Mouse (Mus musculus) ZHBTc4 (cell line): ENCODE results near the gene Esr1.

Experiments
- DNase-seq: peaks from one replicate; pipeline ENCODE4 v3.0.0-alpha.2; 2011; ENCODE audit warnings: low read depth, low spot score

Gene Esr1

DNA sequence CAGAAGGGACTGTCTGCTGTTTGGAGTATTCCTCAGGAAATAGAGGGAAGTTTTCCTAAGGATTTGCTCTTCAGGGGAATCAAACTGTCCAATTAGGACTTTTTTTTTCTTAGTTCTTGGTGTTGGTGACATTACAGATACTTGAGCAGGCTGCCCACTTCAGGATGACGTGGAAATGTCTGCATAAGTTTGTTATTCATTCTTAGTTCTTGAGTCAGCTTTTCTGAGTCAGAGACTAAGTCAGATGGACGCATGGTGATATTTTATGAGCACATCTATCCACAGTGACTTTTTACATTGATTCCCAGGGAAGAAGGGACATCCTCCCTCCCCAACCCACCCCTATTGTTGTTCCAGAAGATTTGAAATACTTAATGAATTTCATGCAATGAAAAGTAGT, 372.5 kb downstream of the Esr1 start:
- no peak for DNase-seq

DNA sequence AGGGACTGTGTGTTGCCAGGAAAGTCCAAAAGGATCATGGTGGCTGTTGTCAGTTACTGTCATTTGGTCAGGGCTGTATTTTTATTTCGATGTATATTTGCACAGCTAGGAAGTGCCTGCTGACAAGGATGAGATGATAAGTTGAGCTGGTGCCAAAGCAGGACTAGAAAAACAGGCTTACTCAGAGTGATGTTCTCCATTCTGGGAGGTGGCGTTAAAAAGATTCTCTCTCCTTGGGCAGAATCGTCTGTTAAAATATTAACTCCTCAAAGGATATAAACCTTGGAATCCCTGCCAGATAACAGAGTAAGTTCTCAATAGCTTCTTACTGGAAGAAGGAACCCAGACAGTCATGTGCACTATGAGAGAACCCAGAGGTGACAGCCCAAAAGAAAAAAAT, 382.4 kb downstream of the Esr1 start:
- no peak for DNase-seq

GRCm38 (mm10) chr10:4996592-4996991, 385.2 kb downstream of the Esr1 start:
- DNase-seq = no peak

- DNase-seq = no peak
Measured at GRCm38 (mm10) chr10:5008795-5009366, 397.5 kb downstream of the Esr1 start.

DNA sequence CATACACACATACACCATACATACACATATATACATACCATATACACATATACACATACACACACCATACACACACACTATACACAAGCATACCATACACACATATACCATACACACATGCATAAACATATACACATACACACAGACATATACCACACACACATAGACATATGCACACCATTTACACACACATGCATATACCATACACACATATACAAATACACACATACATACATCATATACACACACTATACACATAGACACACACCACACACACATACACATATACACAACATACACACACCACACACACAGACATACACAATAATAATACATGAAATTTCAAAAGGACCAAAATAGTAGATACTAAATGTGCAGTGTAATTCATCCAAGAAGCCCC, 400.6 kb downstream of the Esr1 start:
- no peak for DNase-seq

DNA sequence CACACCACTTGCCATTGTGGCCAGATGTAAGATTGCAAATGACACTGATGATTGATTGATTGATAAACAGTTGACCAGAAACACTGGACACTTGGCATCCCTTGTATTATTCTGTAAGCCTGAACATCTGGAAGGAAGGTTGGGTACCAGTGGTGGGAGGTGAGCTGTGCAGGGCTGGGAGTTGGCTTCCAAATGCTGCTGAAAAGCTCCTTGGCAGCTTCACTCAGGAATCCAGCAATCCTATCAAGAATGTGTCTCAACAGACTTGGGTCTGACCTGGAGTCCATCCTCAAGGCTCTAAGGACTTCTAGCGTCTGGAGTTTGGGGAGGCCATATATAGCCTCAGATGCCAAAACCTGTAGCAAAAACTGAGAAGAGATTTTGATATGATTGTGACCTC, 403.6 kb downstream of the Esr1 start:
- no peak for DNase-seq

DNA sequence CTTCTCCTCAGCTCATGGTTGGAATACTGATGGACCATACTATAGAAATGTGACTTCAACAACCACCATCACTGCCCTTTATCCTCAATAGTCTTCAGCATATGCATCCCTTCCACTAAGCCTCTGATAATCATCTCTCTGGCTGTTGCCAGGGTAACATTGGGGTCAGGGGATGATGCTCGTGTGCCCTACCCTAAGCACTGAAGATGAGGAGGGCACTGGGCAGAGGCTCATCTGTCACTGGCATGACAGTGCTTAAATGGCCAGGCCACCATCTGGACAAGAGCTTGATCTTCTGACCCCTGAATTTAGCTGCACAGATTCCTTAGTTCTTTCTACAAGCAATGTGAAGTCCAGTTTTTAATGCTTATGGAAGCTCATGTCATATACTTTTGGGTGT, 405.8 kb downstream of the Esr1 start:
- no peak for DNase-seq

DNA sequence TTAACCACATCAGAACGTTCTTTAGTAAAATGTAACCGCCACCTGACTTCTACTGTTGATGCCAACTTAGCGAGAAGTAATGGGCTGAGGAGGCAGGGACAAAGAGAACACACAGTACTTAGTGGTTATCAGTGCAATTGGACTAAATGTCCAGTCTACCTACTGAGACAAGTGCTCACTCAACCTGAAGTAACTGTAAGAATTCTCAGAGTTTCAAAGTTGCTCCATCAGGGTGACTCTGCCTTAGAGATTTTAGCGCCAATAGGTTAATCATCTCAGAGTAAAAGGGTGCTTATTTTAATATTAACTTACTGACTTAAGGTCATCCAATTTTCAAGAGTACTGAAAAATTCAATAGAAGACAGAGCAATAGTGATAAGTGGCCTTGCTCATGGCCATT, 414.5 kb downstream of the Esr1 start:
- no peak for DNase-seq

DNA sequence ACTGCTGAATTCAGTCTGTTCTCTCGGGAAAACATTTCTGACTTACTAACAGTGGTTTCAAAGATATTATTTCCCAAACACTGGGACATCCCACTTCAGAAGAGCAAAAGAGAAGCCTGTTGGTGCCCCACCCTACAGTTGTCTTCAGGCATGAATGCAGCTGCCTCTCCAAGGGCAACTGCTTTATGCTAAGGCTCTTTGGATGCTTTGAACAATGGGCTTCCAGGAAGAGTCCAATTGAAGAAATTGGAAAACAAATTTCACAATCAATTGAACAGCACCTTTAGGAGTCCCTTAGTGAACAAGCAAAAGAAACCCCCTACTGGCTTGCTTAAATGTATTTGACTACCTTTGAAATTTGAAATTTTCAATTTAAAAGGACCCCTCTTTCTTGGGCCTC, 415.8 kb downstream of the Esr1 start:
- DNase-seq = peak; percentile 73

- peak; percentile 9 for DNase-seq
Measured at GRCm38 (mm10) chr10:5028301-5028700, 416.9 kb downstream of the Esr1 start.

DNA sequence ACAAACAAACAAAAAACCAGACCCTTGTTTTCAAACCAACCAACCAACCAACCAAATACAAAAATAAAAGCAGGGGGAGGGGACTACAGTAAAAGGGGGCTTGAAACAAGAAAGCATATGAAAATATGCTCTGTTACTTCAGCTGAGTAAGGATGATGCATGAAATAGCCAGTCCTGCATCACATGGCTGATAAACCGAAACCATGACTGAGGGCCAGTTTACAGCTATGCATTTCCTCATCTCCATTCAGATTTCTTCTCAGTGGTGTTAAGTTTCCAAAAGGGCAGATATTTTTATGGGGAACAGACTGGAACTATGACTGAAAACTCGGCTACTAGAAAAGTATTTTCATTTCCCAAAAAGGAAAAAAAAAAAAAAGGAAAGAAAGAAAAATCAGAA, 417.8 kb downstream of the Esr1 start:
- no peak for DNase-seq

DNA sequence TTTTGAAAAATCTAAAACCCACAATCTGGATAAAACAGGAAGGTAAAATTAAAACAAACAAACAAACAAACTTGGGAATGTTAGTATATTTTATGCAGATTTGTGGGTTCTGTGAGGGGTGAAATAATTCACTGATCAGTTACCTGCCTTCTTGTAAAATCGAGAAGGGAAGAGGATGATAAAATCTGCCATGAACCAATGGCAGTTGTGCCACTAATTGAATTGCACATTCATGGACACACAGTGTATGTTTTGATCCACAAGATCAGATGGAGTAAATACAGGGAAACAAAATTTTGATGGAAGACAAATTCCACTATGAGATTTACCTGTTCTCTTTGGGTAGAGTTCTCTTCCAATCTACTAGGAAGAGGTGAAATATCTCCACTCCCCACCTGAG, 418.5 kb downstream of the Esr1 start:
- no peak for DNase-seq

DNA sequence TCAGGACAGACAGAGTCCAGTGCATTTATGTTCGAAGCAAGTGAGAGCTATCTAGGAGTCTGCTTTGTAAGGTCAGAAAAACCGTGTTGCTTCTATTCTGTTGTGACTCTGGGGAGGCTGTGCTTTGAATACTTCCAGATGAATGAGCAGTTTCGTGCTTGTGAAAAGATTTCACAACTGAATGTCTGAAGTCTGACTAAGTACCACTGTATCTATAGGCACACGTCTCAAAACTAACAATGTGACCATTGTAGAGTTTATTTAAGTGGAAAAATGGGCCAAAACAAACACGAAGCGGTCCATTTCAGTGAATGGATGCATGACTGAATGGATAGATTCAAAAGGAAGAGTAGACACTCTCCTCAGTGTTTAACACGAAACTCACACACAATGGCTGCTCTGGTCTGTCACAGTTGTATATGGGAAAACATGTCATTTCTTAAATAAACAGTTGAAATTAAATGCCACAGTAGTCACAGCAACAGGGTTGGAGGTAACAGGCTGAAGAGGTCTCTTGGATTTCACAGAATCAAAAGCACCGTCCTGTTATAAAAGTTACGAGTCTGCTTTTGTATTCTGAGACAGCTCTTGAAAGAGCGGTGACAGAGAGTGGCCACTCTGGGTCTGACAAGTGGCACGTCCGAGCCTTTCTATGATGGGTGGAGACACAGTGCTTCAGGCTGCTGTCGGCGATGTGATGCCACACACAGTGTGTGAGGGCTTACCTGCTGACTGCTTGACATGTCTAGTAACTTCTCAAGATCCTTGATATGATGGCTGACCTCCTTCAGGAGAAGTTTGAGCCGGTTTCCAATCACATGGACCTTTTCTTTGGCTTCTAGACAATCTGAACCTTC, 421.0 kb downstream of the Esr1 start:
- no peak for DNase-seq

DNA sequence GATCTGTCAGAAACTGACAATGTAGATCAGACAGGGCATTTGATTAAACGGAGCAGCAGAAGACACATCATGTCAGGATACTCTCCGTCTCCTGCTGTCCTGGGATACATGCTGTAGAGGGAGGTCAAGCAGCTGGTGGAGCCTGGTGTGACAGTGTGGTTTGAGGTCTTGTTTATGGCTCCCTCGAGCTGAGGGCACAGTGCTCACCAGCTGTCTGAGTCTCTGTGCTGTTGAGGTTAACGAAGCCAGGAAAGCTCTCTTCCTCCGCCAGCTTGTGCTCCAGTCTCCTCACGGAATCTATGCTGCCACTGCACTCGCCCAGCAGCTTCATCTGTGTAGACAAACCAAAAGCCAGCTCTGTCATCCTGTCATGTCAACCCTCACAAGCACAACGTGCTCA, 429.9 kb downstream of the Esr1 start:
- DNase-seq = no peak

GRCm38 (mm10) chr10:5044481-5044880, 433.1 kb downstream of the Esr1 start:
- DNase-seq = no peak

- DNase-seq = no peak
Measured at GRCm38 (mm10) chr10:5045213-5045612, 433.8 kb downstream of the Esr1 start.

DNA sequence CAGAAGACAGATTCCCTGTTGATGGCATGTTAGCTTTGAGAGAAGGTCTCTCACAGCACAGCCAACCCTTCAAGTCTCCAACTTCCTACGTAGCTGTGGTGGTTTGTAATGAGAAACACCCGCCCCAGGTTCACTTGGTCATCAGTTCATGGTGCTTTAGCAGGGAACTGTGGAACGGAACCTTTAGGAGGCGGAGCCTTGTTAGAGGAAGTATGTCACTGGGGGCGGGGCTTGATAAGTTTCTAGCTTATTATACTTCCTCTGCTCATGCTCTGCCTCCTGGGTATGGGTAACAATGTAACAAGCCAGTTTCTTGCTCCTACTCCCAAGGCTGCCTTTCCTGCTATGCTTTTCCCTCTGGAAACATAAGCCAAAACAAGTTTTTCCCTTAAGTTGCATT, 434.3 kb downstream of the Esr1 start:
- DNase-seq = no peak
